Mouse (Mus musculus) G1E (cell line): ENCODE measurements around the gene C7.

Experiments
- CTCF ChIP-seq: IDR thresholded peaks from 2 replicates; pipeline ENCODE4 v1.5.1; 2012; ENCODE audit warnings: low read depth, low read length, inconsistent platforms, mixed read lengths
- GATA1 ChIP-seq: IDR thresholded peaks from 2 replicates; pipeline ENCODE4 v1.6.1; 2012; ENCODE audit warnings: borderline replicate concordance, low read length, inconsistent platforms, mixed read lengths
- GATA2 ChIP-seq: IDR thresholded peaks from 2 replicates; pipeline ENCODE4 v1.6.1; 2012; ENCODE audit warnings: low read depth, low read length, inconsistent platforms, borderline replicate concordance
- POLR2AphosphoS5 ChIP-seq: IDR thresholded peaks from 2 replicates; pipeline ENCODE4 v1.6.1; 2012; ENCODE audit warnings: low read depth, low read length, inconsistent platforms; ENCODE audit not compliant: insufficient replicate concordance
- TAL1 ChIP-seq: conservative IDR thresholded peaks from 2 replicates; pipeline ENCODE4 v1.6.1; 2012; ENCODE audit warnings: low read depth, low read length, inconsistent platforms, mixed read lengths

DNA sequence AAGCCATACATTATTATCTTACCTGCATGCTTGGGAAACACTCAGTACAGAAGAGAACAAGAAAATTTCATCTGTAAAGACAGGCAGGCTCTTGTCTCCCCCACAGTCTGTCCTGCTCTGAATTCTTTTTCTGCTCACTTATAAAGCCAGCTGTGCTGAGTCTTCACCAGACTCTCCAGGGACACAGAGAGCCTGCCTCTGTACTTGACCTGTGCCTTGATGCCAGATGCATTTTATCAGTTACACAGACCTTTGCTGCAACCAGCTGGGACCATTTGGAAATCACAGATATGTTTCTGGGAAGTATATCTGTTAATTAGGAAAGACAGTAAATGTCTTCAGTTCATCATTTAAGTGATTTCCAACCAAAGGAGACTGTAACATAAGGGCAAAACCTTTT, at the start of gene C7:
- no peak for TF ChIP-seq CTCF
- no peak for TF ChIP-seq GATA1
- no peak for TF ChIP-seq GATA2
- TF ChIP-seq POLR2AphosphoS5, result no peak
- no peak for TF ChIP-seq TAL1
